Mouse (Mus musculus) hindbrain, embryonic 10.5 days (tissue): ENCODE data around the gene Stk10. TPM values are rescaled to one million over a fixed set of nuclear protein-coding genes. Genes with fewer than 3 reads are reported as not detected.

Experiments used
- DNase-seq: peaks from one replicate; pipeline ENCODE4 v3.0.0-alpha.2; 2017; ENCODE audit warnings: low spot score
- H3K27ac ChIP-seq: fragments of 300-500 bp; sonication (generic); 2 replicates; pipeline ENCODE4 v1.5.1; 2016; ENCODE audit warnings: mild to moderate bottlenecking, moderate library complexity
- H3K27me3 ChIP-seq: fragments of 300-500 bp; sonication (generic); 2 replicates; pipeline ENCODE4 v1.6.1; 2016; ENCODE audit warnings: mild to moderate bottlenecking; ENCODE audit not compliant: poor library complexity, insufficient read depth, severe bottlenecking
- H3K36me3 ChIP-seq: fragments of 300-500 bp; sonication (generic); 2 replicates; pipeline ENCODE4 v1.6.1; 2016; ENCODE audit warnings: mild to moderate bottlenecking, moderate library complexity
- H3K4me1 ChIP-seq: fragments of 300-500 bp; sonication (generic); replicated peaks from 2 replicates; pipeline ENCODE4 v1.6.1; 2016; ENCODE audit warnings: mild to moderate bottlenecking
- H3K4me3 ChIP-seq: fragments of 300-500 bp; sonication (generic); 2 replicates; pipeline ENCODE4 v1.5.1; 2016; ENCODE audit warnings: mild to moderate bottlenecking, moderate library complexity
- H3K9me3 ChIP-seq: fragments of 300-500 bp; sonication (generic); 2 replicates; pipeline ENCODE4 v1.6.1; 2016; ENCODE audit warnings: mild to moderate bottlenecking, moderate library complexity
- WGBS: fragments of 180-500 bp; shearing (Covaris S2); methylation state at CpG from one replicate; pipeline ENCODE4 v1.1.7; 2016; 5-methylcytosine and 5-hydroxymethylcytosine counted together
- polyA plus RNA-seq: library from polyadenylated mRNA; unstranded; fragments of >200 nt; fragmentation: Nextera tagmentation; extraction: Ambion mirVana; gene quantifications from 2 replicates; pipeline ENCODE4 v1.2.1, GENCODE M21; 2016

Gene Stk10
- polyA plus RNA-seq, 1 experiment from 2014 or later, result 3.0 TPM

DNA sequence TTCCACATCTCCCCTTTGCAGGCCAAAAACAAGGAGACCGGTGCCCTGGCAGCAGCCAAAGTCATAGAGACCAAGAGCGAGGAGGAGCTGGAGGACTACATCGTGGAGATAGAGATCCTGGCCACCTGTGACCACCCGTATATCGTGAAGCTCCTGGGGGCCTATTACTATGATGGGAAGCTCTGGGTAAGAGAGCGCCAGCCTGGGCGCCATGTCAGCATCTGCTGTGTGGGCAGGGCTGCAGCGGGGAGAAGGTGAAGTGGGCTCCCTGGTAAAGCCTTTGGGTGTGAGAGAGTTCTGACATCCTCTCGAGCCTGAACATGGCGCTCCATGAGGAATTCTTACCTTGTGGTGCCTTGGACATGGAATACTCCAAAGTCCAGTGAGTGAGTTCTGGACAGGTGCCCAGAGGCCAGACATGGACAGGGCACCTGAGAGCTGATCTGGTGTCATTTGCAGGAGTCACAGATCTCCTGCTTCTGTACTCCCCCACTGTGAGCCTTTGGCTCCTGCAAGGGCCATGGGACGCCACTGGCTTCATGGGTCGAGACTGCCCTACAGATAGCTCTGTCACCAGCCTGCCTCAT lies 22.1 kb downstream of the Stk10 start:
- 0 out of 2 replicates have a peak, but pooled peaks cover 3% of the 10 kb centered on the region for H3K36me3 ChIP-seq
- H3K4me3 ChIP-seq, result no peak overlapping the region
- H3K27ac ChIP-seq, result peak overlapping the region; percentile 3; the same call in 1 of the 2 replicates
- DNase-seq, result no peak
- H3K27me3 ChIP-seq, result no peaks in the 10 kb centered on the region
- H3K9me3 ChIP-seq, result no peaks in the 10 kb centered on the region
- peaks cover 52% of the 10 kb centered on the region for H3K4me1 ChIP-seq
- 92% methylated on average over 12 of the region's 12 CpGs for WGBS

DNA sequence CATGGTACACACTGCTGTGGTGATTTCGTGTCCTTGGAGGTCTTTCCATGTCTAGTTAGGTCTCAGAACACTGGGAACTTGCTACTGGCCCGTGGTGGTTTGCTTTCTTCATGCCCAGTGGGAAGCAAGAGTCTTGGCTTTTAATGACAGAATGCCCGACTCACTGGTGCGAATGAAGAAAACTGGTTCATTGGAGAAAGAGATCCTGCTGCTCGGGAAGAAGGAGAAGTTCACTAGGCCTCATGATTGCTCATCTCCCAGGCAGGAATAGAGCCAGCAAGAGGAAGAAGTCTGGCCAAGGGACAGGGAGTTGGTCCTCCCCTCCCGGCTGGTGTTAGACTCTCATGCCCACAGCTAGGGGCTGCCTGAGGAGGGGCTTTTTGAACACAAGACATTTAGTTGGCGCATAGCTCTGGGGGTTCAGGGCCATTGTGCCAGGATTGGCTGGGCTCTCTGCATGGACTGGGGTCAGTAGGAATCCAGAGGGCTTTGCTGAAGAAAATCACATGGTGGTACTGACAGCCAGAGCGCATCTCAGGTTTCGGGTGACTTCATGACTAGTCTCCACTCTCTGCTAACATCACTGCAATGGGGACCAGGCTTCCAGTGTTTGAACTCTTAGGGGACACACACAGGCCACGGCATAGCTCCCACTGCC lies 23.4 kb downstream of the Stk10 start:
- whole genome bisulfite sequencing, result 73% methylated on average over 10 of the region's 10 CpGs
- H3K36me3 ChIP-seq, result 0 out of 2 replicates have a peak, but pooled peaks cover 3% of the 10 kb centered on the region

DNA sequence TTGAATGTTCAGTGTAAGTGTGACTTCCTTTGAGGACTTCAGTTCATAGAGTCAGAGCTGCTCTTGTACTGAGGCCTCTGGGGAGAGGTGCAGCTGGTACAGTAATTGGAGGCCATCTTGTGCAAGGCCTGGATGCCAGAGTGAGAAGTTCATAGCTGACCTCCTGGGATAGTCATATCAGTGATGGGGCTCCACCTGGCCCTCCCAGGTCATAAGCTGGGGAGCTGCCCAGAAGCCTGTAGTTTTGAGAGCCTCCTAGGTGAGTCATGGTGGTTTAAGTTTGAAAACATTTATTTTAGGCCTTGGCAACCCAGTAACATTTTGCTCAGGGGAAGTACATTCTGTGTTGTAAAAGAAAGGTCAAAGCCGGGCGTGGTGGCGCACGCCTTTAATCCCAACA lies 24.9 kb downstream of the Stk10 start:
- H3K9me3 ChIP-seq, result no peaks in the 10 kb centered on the region
- H3K27me3 ChIP-seq, result no peaks in the 10 kb centered on the region
- 95% methylated on average over 4 of the region's 4 CpGs for WGBS
- peaks cover 49% of the 10 kb centered on the region for H3K4me1 ChIP-seq
- no peak overlapping the region for H3K27ac ChIP-seq
- H3K4me3 ChIP-seq, result no peak overlapping the region
- 0 out of 2 replicates have a peak, but pooled peaks cover 3% of the 10 kb centered on the region for H3K36me3 ChIP-seq
- DNase-seq, result no peak

More for the DNA sequence above, 23.4 kb downstream of the Stk10 start:
- no peak overlapping the region for H3K27ac ChIP-seq
- DNase-seq, result no peak
- H3K9me3 ChIP-seq, result no peaks in the 10 kb centered on the region
- peaks cover 50% of the 10 kb centered on the region for H3K4me1 ChIP-seq
- no peaks in the 10 kb centered on the region for H3K27me3 ChIP-seq
- no peak overlapping the region for H3K4me3 ChIP-seq

DNA sequence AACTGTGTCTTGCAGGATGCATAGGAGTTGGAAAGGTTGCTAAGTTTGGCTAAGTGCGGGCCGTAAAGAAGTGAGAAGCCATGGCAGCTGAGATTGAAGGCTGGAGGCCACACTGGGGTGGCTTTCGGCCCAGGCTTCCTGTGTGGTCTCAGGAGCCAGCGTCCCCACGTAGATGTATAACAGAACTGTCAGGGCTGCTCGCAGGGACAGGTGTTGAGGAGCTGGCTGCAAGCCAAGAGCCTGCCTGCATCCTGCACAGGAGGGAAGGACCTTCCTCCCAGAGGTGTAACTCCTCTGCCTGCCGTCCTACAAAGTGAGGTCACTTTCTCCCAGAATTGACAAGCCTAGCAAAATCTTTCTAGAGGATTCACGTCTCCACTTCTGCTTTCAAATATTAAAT lies 25.6 kb downstream of the Stk10 start:
- Histone ChIP-seq H3K4me1 (peaks cover 49% of the 10 kb centered on the region), H3K9me3 (no peaks in the 10 kb centered on the region), H3K27ac (no peak overlapping the region), H3K27me3 (no peaks in the 10 kb centered on the region), H3K36me3 (0 out of 2 replicates have a peak, but pooled peaks cover 3% of the 10 kb centered on the region), H3K4me3 (no peak overlapping the region)
- DNase-seq, result no peak
- WGBS, result 74% methylated on average over 8 of the region's 8 CpGs

DNA sequence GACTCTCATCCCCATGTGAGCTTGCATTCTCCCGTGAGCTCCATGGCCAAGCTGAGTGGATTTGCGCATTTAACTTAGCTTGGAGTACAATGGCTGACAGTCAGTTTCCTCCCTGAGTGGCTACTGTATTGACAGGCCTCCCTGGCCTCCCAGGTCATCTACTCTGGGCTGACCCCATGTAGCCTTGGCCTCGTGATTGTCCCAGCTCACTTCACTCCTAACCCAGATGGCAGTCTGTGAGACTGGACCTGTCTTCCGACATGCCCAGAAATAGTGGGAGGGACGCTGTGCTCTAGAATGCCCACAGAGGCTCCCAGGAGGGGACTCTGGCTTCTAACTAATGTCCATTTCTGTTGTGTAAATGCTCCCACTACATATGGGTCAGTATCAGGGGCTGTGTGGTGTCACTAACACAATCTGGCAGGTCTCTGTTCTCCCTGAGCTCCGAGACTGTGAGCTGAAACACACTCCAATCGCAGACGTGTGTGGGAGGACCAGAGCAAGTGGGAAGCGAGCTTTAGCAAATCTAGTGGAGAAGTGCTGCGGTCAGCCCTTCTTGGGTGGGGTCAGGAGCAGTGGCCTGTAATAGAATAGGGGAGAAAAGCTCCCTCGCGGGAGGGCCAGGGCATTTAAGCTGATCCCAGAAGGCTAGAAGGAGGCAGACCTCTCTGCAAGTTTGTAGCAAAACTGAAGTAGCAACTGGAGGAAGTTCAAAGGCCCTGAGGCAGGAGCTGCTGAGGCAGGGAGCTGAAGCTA lies 27.1 kb downstream of the Stk10 start:
- DNase-seq, result no peak
- 0 out of 2 replicates have a peak, but pooled peaks cover 3% of the 10 kb centered on the region for H3K36me3 ChIP-seq
- no peaks in the 10 kb centered on the region for H3K27me3 ChIP-seq
- H3K9me3 ChIP-seq, result no peaks in the 10 kb centered on the region
- no peak overlapping the region for H3K4me3 ChIP-seq
- H3K4me1 ChIP-seq, result peaks cover 59% of the 10 kb centered on the region
- 82% methylated on average over 12 of the region's 12 CpGs for WGBS
- 0 out of 2 replicates have a peak overlapping the region, but pooled peaks have one; percentile 1 for H3K27ac ChIP-seq

DNA sequence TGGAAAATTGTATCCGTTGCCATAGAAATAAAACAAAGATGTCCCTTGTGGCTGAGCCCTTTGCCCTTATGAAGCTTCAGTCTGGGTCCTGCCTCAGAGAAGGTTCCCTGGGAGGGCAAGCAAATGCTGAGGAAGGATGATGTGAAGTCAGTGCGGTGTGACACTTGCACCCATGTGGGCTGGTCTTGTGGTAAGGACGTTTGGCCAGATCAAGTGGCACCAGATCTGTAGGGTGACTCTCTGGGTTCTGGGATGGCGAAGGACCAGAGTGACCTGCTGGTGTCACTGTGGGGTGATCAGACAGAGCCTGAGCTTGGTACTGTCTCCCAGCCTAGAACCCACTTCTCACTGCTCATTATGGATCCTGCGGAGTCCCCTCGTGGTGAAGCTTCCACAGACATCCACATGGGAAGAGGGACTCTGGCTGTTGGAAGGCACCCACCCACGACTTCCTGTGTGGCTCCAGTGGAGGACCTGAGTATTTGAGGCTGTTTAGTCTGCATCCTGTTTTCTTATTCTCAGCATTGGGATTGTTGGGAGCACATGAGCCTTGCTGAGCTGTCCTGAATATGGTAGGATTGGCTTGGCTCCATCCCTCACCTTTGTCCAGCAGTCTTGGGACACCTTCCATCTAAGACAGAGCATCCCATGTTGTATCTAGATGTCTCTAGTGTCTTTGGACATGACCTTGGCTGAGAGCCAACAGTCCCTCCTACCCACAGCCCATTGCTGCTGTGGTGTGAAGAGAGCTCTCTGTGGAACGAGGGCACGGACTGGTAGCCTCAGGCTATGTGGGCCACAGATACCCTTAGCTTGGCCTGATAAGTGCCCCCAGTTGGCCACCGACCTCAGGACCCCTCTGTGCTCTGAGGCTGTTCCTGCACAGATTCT lies 28.6 kb downstream of the Stk10 start:
- H3K27ac ChIP-seq, result peak overlapping the region; percentile 17; the same call in 1 of the 2 replicates
- no peak for DNase-seq
- H3K36me3 ChIP-seq, result no peaks in the 10 kb centered on the region
- H3K27me3 ChIP-seq, result no peaks in the 10 kb centered on the region
- H3K9me3 ChIP-seq, result no peaks in the 10 kb centered on the region
- 69% methylated on average over 10 of the region's 10 CpGs for WGBS
- peaks cover 59% of the 10 kb centered on the region for H3K4me1 ChIP-seq
- H3K4me3 ChIP-seq, result no peak overlapping the region

DNA sequence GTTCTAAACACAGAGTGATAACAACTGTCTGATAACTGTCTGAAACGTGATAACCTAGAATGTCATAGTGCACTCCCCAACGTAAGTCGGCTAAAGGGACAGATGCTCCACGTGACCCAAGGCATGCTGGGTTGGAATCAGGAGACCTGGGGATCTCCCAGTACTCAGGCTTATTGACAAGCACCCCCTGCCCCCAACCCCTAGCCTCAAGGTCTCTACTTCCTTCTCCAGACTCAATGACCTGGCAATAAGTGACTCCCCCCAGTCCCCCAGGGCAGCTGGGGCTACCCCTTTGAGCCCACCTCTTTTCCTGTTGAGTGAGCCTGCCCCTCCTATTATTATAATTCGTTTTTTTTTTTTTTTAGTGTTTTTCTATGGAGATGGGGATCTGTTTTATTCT lies 29.6 kb downstream of the Stk10 start:
- H3K27me3 ChIP-seq, result no peaks in the 10 kb centered on the region
- H3K4me1 ChIP-seq, result peaks cover 67% of the 10 kb centered on the region
- H3K4me3 ChIP-seq, result no peak overlapping the region
- no peak overlapping the region for H3K27ac ChIP-seq
- WGBS, result 68% methylated on average over 5 of the region's 5 CpGs
- H3K9me3 ChIP-seq, result no peaks in the 10 kb centered on the region
- H3K36me3 ChIP-seq, result no peaks in the 10 kb centered on the region
- DNase-seq, result no peak

DNA sequence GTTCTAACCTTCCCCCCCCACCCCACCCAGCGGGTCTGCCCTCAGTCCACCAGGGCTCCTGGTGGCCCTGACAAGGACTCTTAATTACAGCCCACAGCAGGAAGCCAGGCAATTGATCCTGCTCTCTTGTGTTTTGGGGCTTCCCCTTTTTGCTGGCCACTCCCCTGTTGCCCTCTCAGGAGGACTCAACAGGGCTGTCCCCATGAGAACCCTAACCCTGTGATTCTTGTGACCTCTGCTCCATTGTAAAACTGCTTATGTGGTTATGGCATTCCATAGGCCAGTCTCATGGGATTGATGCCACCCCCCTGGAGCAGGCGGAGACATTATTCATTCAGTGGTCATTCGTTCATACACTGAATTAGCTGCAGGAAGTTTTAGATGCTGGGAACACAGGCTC lies 30.6 kb downstream of the Stk10 start:
- 27% methylated on average over 3 of the region's 3 CpGs for WGBS
- Histone ChIP-seq H3K36me3 (no peaks in the 10 kb centered on the region), H3K27me3 (no peaks in the 10 kb centered on the region), H3K4me3 (no peak overlapping the region), H3K27ac (0 out of 2 replicates have a peak overlapping the region, but pooled peaks have one; percentile 41), H3K9me3 (no peaks in the 10 kb centered on the region), H3K4me1 (peaks cover 67% of the 10 kb centered on the region)
- DNase-seq, result no peak

DNA sequence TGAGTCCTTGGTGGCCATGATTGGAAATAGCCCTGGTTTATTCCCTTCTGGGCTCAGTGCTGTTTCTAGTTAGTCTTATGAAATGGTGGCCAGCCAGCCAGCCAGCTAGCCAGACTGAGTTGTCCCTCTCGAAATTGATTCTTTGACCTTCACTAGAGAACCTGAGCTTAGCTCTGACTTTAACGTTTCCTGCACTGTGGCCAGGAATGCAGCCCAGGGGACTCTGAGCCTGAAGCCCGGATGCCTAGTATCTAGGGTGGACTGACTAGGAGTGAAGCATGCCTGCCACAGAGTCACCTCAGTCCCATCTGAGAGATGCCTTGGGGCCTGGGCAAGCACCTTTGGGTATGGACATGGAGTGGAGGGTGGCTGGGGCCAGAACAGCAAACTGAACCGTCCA lies 31.5 kb downstream of the Stk10 start:
- Histone ChIP-seq H3K27me3 (no peaks in the 10 kb centered on the region), H3K4me3 (no peak overlapping the region), H3K9me3 (no peaks in the 10 kb centered on the region), H3K4me1 (peaks cover 67% of the 10 kb centered on the region), H3K36me3 (no peaks in the 10 kb centered on the region), H3K27ac (no peak overlapping the region; the same call in 1 of the 2 replicates)
- WGBS, result 54% methylated on average over 4 of the region's 4 CpGs
- no peak for DNase-seq

DNA sequence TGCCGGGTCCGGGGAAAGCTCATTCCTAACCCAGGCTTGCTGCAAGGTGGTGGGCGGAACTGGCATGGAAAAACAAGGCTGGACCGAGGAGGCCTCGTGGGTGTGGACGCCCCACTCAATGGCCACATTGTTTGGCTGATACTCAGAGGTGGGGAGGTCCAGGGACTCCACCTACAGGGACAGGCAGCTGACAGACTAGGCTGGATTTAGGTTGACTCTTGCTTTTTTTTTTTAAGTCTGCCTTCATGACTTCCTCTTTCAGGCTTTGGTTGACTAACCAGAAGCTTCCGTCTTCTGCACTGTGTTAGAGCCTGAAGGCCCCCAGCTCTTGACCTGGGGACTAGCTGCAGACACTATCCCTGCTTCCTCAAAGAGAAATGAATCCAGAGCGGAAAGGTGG lies 32.0 kb downstream of the Stk10 start:
- peaks cover 65% of the 10 kb centered on the region for H3K4me1 ChIP-seq
- DNase-seq, result no peak
- no peaks in the 10 kb centered on the region for H3K36me3 ChIP-seq
- no peak overlapping the region; the same call in 1 of the 2 replicates for H3K27ac ChIP-seq
- H3K9me3 ChIP-seq, result no peaks in the 10 kb centered on the region
- no peaks in the 10 kb centered on the region for H3K27me3 ChIP-seq
- WGBS, result 50% methylated on average over 8 of the region's 8 CpGs
- no peak overlapping the region for H3K4me3 ChIP-seq

DNA sequence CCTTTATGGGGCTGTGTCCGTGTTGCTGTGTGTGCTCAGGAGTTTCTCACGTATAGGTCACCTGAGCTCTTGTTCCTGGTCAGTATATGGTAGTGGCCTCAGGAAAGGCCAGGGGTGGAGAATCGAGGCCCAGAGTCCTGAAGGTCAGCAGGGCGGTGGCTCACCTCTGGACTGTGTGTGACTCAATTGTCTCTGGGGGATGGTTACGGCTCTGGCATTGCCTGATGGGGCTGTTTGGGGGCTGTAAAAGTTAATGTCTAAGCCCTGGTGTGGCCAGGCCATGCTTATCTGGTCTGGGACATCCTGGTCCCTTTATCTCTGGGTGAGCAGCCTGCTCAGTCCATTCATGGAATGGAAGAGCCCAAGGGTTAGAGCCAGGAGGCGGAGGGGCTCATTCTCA lies 33.1 kb downstream of the Stk10 start:
- Histone ChIP-seq H3K9me3 (no peaks in the 10 kb centered on the region), H3K36me3 (no peaks in the 10 kb centered on the region), H3K27me3 (no peaks in the 10 kb centered on the region), H3K4me1 (peaks cover 56% of the 10 kb centered on the region), H3K4me3 (no peak overlapping the region), H3K27ac (no peak overlapping the region)
- no peak for DNase-seq
- WGBS, result 89% methylated on average over 6 of the region's 6 CpGs
